Mouse (Mus musculus) gastrocnemius, postnatal 14 days (tissue): ENCODE measurements at regions not wholly inside any gene's neighbourhood (a gene's known extent, or its start where the extent isn't known, plus 50 kb on each side); places are given as distances from the start of the nearest gene placed in this dataset.

ENCODE experiments used
- DNase-seq: peaks from one replicate; pipeline ENCODE4 v3.0.0; 2021; ENCODE audit warnings: mixed read lengths
- intact Hi-C: fragments of 180-260 bp; cut with DNase I; formaldehyde crosslinking; loops from one replicate; pipeline ENCODE4 v1.15.1; 2025; ENCODE audit warnings: low total_unique reads

DNA sequence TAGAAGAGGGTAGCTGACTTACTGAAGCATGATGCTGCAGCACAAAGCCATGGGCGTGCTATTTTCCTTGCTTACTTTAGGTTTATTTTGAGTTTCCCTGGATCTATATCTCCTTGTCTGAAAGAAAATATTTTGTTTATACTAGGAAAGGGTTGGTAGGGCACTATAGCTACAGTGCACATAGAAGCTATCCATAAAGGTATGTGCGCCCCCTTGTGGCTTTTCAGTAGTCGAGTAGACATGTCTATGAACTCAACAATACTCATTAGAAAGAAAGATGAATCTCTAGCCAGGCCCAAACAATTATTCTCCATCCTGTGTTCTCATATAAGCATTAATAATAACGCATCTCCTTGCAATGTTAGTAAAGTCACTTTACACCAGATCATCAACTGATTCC lies 114.3 kb downstream of the Rab38 start:
- peak; percentile 60 for DNase-seq
- intact Hi-C loops = loop anchor here (10.0 kb wide), 1 partner anchor 450 kb away; no protein-coding TSS in a partner anchor

DNA sequence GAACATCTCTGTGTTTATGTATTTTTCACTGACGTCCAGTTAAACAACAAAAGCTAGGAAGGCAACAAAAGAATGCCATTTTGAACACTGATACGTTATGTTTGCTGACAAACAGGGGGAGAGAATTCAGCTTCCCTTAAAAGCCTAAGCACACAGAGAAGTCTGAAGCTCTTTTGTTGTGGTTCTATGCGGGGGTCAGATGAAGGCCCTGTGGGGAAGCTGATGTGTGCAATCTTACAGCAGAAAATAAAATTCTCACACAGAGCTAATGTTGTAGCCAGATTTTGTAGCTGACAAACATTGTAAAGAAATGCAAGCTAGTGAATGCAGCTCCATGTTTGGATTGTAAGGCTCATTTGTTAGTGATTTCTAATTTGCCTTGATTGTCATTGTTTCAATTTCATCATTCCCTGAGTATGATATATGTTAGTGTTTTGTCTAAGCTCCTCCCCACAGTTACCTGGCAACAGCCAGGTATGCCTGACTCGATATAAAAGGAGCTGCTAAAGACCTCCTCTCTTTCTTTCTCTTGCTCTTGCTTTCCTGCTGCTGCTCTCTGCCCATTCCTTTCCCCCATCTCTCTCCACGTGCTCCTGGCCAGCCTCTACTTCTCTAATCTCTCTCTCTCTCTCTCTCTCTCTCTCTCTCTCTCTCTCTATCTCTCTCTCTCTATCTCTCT lies 115.0 kb downstream of the Rab38 start:
- intact Hi-C loops = loop anchor here (10.0 kb wide), 1 partner anchor 450 kb away; no protein-coding TSS in a partner anchor
- no peak for DNase-seq

DNA sequence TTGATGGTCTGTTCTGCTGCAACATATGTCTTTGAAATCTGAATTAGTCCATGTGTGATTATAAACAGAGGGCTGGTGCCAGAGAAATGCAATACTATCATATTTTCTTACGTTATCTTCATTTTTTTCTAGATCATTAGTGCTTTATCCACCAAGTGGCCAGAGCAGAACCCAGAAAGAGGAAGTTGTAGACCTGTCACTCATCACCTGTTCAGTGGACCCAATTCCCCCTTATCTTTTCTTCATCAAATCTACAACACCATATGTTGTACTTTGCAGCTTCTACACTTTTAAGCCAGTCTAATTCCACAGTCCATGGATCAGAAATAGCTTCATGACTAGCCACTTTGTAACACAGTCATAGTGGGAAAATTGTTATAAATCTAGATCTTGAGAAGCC lies 145.0 kb downstream of the Rab38 start:
- intact Hi-C loops = no loop called here
- no peak for DNase-seq

DNA sequence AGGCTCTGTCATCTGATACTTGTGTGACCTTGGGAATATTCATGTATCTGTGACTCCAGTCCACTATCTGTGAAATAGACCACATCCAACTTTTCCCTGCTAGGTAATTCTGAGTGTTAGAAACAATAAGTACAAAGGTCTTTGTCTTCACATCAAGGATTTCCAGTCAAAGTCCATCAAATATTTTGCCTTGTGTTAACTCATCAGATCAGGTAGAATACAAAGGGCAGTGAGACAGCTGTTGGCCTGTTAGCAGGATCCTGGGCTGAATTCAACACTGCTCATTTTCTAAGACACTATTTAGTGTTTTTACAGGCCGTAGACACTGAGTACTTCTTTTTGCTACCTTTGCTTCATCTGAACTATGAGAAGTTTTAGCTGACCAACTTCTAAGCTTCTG lies 170.7 kb downstream of the Rab38 start:
- intact Hi-C loops = no loop called here
- DNase-seq = no peak
